Mouse (Mus musculus) forebrain, embryonic 13.5 days (tissue): ENCODE data around the gene Olfr606. TPM values are rescaled to one million over a fixed set of nuclear protein-coding genes. Genes with fewer than 3 reads are reported as not detected.
"Not testable (repeated sequence)": the region's sequence is repeated elsewhere in the genome, so short reads cannot be mapped to it uniquely, and the experiment has no call there.

ENCODE experiments used
- ATAC-seq: fragments of 200-750 bp; cut with Nextera tagmentation; 2 replicates; pipeline ENCODE4 v1.8.0; 2017
- H3K27ac ChIP-seq: fragments of 300-500 bp; sonication (generic); 2 replicates; pipeline ENCODE4 v1.5.1; 2015; ENCODE audit warnings: inconsistent platforms, mild to moderate bottlenecking, moderate library complexity
- H3K27me3 ChIP-seq: fragments of 300-500 bp; sonication (generic); 2 replicates; pipeline ENCODE4 v1.6.1; 2015; ENCODE audit warnings: mild to moderate bottlenecking, inconsistent platforms
- H3K36me3 ChIP-seq: fragments of 300-500 bp; sonication (generic); 2 replicates; pipeline ENCODE4 v1.6.1; 2015; ENCODE audit warnings: mild to moderate bottlenecking, inconsistent platforms; ENCODE audit not compliant: poor library complexity, severe bottlenecking
- H3K4me1 ChIP-seq: fragments of 300-500 bp; sonication (generic); 2 replicates; pipeline ENCODE4 v1.6.1; 2015; ENCODE audit warnings: inconsistent platforms
- H3K4me2 ChIP-seq: fragments of 300-500 bp; sonication (generic); 2 replicates; pipeline ENCODE4 v1.6.1; 2015; ENCODE audit warnings: inconsistent platforms, mild to moderate bottlenecking, moderate library complexity
- H3K4me3 ChIP-seq: fragments of 300-500 bp; sonication (generic); 2 replicates; pipeline ENCODE4 v1.5.1; 2015; ENCODE audit warnings: mild to moderate bottlenecking, inconsistent platforms
- H3K9ac ChIP-seq: fragments of 300-500 bp; sonication (generic); 2 replicates; pipeline ENCODE4 v1.6.1; 2015; ENCODE audit warnings: mild to moderate bottlenecking, inconsistent platforms
- H3K9me3 ChIP-seq: fragments of 300-500 bp; sonication (generic); replicated peaks from 2 replicates; pipeline ENCODE4 v1.6.1; 2016; ENCODE audit warnings: inconsistent platforms
- WGBS: fragments of 180-500 bp; shearing (Covaris S2); methylation state at CpG from one replicate; pipeline ENCODE4 v1.1.7; 2015; 5-methylcytosine and 5-hydroxymethylcytosine counted together
- microRNA-seq: library from miRNA; unstranded; fragments of <30 nt; microRNA quantifications from one replicate; pipeline ENCODE4, GENCODE M21; 2016
- polyA plus RNA-seq: library from polyadenylated mRNA; unstranded; fragments of >200 nt; fragmentation: Nextera tagmentation; extraction: Ambion mirVana; gene quantifications from 2 replicates; pipeline ENCODE4 v1.2.1, GENCODE M21; 2015

Gene Olfr606
- not detected in 2 replicates for polyA plus RNA-seq

DNA sequence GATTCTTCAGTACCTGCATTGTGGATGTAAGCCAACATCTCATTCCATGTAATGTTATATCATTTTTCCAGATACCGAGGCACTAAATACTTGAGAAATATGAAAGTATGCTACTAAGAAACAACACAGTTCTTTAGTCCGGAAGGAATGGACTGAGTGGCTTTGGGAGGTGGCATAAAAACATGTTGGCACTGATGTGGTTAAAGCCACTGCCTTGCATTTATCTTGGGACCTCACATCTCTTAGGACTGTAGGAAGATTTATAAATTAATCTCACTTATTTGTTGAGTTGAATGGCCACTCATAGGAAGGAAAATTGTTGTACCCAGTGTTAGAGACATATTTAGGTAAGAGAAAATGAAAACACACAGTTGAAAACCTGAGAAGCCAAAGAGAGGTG, at the start of gene Olfr606:
Gene Olfr606, plus strand, starts transcription at position 301 of the 400 bp plus-strand sequence.
- WGBS: 94% methylated on average over 2 of the region's 2 CpGs
- Histone ChIP-seq H3K9ac (no peak within 1 kb of the TSS), H3K4me1 (no peaks in the 10 kb centered on the region), H3K27me3 (no peaks in the 10 kb centered on the region), H3K36me3 (no peaks in the 10 kb centered on the region), H3K27ac (no peak within 1 kb of the TSS), H3K9me3 (no peaks in the 10 kb centered on the region), H3K4me2 (no peak within 1 kb of the TSS), H3K4me3 (no peak within 1 kb of the TSS)
- no peak for ATAC-seq

DNA sequence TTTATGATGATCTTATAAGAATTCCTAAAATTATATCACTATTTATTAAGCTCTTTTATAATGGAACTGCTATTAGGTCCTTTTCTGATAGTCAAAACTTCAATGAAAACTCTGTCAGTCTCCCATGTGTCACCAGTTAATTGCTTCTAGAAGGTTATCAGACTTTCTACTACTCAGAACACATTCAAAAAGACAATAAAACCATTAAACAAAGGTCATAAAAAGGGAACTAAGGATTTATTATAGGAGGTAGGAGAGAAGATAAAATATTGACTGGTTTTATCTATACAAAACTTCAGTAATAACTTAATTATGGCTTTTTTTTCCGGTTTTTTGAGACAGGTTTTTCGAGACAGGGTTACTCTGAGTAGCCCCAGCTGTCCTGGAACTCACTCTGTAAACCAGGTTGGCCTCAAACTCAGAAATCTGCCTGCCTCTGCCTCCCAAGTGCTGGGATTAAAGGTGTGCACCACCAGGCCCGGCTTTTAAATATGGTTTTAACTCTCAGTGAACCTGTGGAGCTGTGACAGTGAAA, 42.3 kb upstream of the Olfr606 start:
- not testable (repeated sequence) for H3K9me3 ChIP-seq, H3K4me3 ChIP-seq, H3K9ac ChIP-seq, H3K27me3 ChIP-seq, ATAC-seq, H3K36me3 ChIP-seq, H3K4me2 ChIP-seq, H3K27ac ChIP-seq, H3K4me1 ChIP-seq
- 73% methylated on average over 3 of the region's 3 CpGs for WGBS

DNA sequence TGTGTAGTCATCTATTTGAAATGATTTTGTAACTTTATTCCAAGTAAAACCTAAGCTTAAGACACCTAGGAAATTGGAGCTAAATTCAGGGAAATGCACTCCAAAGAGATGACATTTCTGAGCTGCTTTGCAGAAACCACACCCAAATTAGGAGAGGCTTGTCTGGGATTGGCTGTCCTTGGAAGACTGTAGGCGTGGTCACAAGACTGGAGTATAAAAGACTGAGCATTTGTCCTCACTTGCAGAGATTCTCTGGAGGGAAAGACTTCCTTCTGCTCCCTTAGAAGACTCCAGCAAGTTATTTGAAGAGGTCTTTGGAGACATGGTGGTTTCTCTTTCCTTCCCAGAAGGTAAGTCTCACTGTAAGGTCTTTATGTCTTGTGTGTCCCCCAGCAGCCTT, 34.1 kb upstream of the Olfr606 start, which contains the start of gene Usp17lc:
Gene Usp17lc, plus strand, starts transcription at position 301 of the 400 bp plus-strand sequence.
- not testable (repeated sequence) for ATAC-seq, H3K4me3 ChIP-seq, H3K27me3 ChIP-seq, H3K36me3 ChIP-seq, H3K4me1 ChIP-seq, H3K9me3 ChIP-seq, H3K9ac ChIP-seq, H3K4me2 ChIP-seq, H3K27ac ChIP-seq
- WGBS: 40% methylated on average over 1 of the region's 1 CpGs

DNA sequence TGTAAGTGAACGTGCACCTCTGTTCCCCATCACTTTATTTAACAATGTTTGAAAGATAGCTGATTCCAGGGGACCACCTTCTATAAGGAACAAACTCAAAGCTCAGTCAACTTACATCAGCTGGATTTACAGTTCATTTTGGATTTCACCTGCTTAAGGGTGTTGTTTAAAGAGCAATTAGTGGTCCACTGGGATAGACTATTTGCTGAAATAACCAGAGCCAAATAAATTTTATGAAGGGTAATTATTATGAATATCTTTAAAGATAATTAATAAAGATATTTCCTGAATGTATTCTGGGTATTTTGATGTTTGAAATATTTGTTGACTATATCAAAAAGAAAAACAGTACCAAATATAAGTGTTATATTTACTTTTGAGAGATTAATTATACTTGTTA, 3.5 kb upstream of the Olfr606 start, which contains the start of gene Olfr605:
Gene Olfr605, minus strand, starts transcription at position 101 of the 400 bp plus-strand sequence.
- Histone ChIP-seq H3K36me3 (no peaks in the 10 kb centered on the region), H3K4me2 (no peak within 1 kb of the TSS), H3K4me1 (no peaks in the 10 kb centered on the region), H3K27me3 (no peaks in the 10 kb centered on the region), H3K9me3 (no peaks in the 10 kb centered on the region), H3K27ac (no peak within 1 kb of the TSS), H3K4me3 (no peak within 1 kb of the TSS), H3K9ac (no peak within 1 kb of the TSS)
- no peak for ATAC-seq
- 85% methylated on average over 1 of the region's 1 CpGs for WGBS

DNA sequence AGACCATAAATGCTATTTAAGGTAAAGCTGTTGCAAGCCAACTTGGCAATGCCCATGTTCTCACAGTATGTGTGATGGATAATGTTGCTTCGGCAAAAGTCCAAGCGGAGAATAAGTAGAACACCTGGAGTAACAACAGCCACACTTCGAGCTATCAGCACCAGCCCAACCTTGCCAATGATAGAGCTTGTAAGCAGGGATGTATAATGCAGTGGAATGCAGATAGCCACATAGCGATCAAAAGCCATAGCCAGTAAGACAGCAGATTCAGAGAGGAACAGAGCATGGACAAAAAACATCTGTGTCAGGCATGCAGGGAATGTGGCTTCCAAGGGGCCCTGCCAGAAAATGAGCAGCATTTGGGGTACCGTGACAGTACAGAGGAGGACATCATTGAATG, 11.7 kb downstream of the Olfr606 start:
- H3K27ac ChIP-seq: no peak overlapping the region
- WGBS: 92% methylated on average over 5 of the region's 5 CpGs
- H3K4me3 ChIP-seq: no peak overlapping the region
- H3K9me3 ChIP-seq: no peaks in the 10 kb centered on the region
- no peaks in the 10 kb centered on the region for H3K4me1 ChIP-seq
- ATAC-seq: no peak
- no peak overlapping the region for H3K4me2 ChIP-seq
- no peaks in the 10 kb centered on the region for H3K36me3 ChIP-seq
- no peak overlapping the region for H3K9ac ChIP-seq
- H3K27me3 ChIP-seq: no peaks in the 10 kb centered on the region

DNA sequence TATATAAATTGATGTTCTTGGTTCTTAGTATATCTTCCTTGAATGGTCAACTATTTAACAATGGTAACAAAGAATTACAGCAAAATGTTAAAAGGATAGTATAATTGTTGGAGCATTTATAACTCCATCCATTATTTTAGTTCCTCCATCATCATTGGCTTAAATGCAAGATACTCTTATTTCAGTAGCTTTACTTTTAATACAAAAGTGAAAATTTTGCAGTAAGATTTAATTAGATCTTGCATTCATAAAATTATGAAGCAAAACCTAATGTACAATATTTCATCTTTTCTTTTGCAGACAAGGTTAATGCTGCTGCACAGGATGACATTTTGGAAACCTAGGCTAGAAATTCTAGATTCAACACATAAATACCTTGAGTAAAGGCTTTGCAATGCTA, 20.7 kb downstream of the Olfr606 start, which contains the start of gene Olfr608:
Gene Olfr608, plus strand, starts transcription at position 301 of the 400 bp plus-strand sequence.
- H3K9ac ChIP-seq: no peak within 1 kb of the TSS
- H3K4me3 ChIP-seq: no peak within 1 kb of the TSS
- ATAC-seq: no peak

DNA sequence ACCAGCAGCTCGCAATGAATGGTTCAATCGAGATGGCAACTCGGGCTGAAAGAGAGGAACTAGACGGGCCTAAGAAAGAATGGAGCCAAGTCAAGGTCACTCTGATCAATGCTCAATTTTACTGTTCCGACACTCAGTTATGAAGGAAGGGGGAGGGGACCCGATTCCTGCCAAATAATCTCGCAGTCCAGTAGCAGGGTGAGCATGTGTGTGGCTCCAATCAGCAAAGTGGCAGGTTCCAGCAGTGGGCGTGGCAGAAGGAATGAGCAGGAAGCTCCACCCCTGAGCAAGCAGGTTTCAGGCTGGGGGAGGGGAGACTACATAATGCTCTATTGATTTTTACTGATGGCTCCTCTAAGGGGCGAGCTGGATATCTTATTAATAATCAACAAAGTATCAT, 28.3 kb downstream of the Olfr606 start:
- WGBS: 86% methylated on average over 9 of the region's 9 CpGs
- not testable (repeated sequence) for H3K27me3 ChIP-seq, H3K9ac ChIP-seq, H3K4me1 ChIP-seq, H3K36me3 ChIP-seq, H3K9me3 ChIP-seq, ATAC-seq, H3K27ac ChIP-seq, H3K4me3 ChIP-seq, H3K4me2 ChIP-seq

More for the DNA sequence above, 20.7 kb downstream of the Olfr606 start, which contains the start of gene Olfr608:
- Histone ChIP-seq H3K4me1 (no peaks in the 10 kb centered on the region), H3K4me2 (no peak within 1 kb of the TSS), H3K36me3 (no peaks in the 10 kb centered on the region), H3K27me3 (no peaks in the 10 kb centered on the region), H3K9me3 (no peaks in the 10 kb centered on the region), H3K27ac (no peak within 1 kb of the TSS)

DNA sequence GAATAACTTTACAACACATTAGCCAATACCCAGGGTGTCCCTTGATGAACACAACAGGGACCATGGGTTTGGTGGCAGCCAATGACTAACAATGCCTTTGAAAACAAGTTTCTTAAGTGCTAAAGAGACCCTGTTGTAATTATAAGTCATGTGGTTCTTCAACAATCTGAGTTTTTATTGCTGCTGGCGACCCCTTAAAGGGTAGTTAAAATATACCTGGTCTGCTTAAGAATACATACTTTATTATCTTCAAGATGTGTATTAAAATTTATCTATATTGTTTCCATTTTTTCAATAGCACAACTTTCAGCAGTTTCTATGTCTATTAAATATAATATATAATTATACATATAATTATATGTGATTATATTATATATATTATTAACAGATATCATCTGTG, 49.1 kb downstream of the Olfr606 start, which contains the start of gene Olfr609:
Gene Olfr609, minus strand, starts transcription at position 101 of the 400 bp plus-strand sequence.
- 52% methylated on average over 1 of the region's 1 CpGs for WGBS
- no peak for ATAC-seq
- Histone ChIP-seq H3K36me3 (no peaks in the 10 kb centered on the region), H3K9me3 (no peaks in the 10 kb centered on the region), H3K4me1 (no peaks in the 10 kb centered on the region), H3K4me2 (no peak within 1 kb of the TSS), H3K27me3 (no peaks in the 10 kb centered on the region), H3K27ac (no peak within 1 kb of the TSS), H3K4me3 (no peak within 1 kb of the TSS), H3K9ac (no peak within 1 kb of the TSS)

Small RNA genes lying within 50 kb of the gene (microRNA-seq; reads per million reads assigned to microRNA genes)
- gene Gm25774: not detected

Other genes starting within 250 kb of the Olfr606 start
- gene Olfr593, start 237.2 kb upstream of the Olfr606 start, polyA plus RNA-seq: not detected in 2 replicates
- gene Olfr594, start 232.1 kb upstream of the Olfr606 start, polyA plus RNA-seq: not detected in 2 replicates
- not detected in 2 replicates for gene Usp17ld, start 196.5 kb upstream of the Olfr606 start, polyA plus RNA-seq
- not detected in 2 replicates for gene Olfr596, start 143.4 kb upstream of the Olfr606 start, polyA plus RNA-seq
- not detected in 2 replicates for gene Olfr597, start 132.7 kb upstream of the Olfr606 start, polyA plus RNA-seq
- gene Olfr598, start 125.5 kb upstream of the Olfr606 start, polyA plus RNA-seq: not detected in 2 replicates
- gene Olfr599, start 113.1 kb upstream of the Olfr606 start, polyA plus RNA-seq: not detected in 2 replicates
- not detected in 2 replicates for gene Olfr600, start 99.4 kb upstream of the Olfr606 start, polyA plus RNA-seq
- gene Olfr601, start 86.4 kb upstream of the Olfr606 start, polyA plus RNA-seq: not detected in 2 replicates
- not detected in 2 replicates for gene Olfr603, start 62.9 kb upstream of the Olfr606 start, polyA plus RNA-seq
- not detected in 2 replicates for gene Usp17lc, start 34.0 kb upstream of the Olfr606 start, polyA plus RNA-seq
- not detected in 2 replicates for gene Olfr605, start 3.6 kb upstream of the Olfr606 start, polyA plus RNA-seq
- not detected in 2 replicates for gene Olfr607, start 15.1 kb downstream of the Olfr606 start, polyA plus RNA-seq
- gene Olfr608, start 20.8 kb downstream of the Olfr606 start, polyA plus RNA-seq: not detected in 2 replicates
- not detected in 2 replicates for gene Olfr609, start 49.0 kb downstream of the Olfr606 start, polyA plus RNA-seq
- gene Olfr610, start 63.1 kb downstream of the Olfr606 start, polyA plus RNA-seq: not detected in 2 replicates
- gene Olfr611, start 71.8 kb downstream of the Olfr606 start, polyA plus RNA-seq: not detected in 2 replicates
- not detected in 2 replicates for gene Olfr612, start 93.7 kb downstream of the Olfr606 start, polyA plus RNA-seq
- gene Olfr613, start 99.0 kb downstream of the Olfr606 start, polyA plus RNA-seq: not detected in 2 replicates
- not detected in 2 replicates for gene Olfr615, start 107.0 kb downstream of the Olfr606 start, polyA plus RNA-seq
- gene Olfr616, start 120.1 kb downstream of the Olfr606 start, polyA plus RNA-seq: not detected in 2 replicates
- gene Olfr617, start 124.0 kb downstream of the Olfr606 start, polyA plus RNA-seq: not detected in 2 replicates
- not detected in 2 replicates for gene Olfr618, start 141.1 kb downstream of the Olfr606 start, polyA plus RNA-seq
- gene Olfr619, start 151.5 kb downstream of the Olfr606 start, polyA plus RNA-seq: not detected in 2 replicates
- gene Olfr620, start 163.5 kb downstream of the Olfr606 start, polyA plus RNA-seq: not detected in 2 replicates
- gene Olfr622, start 193.7 kb downstream of the Olfr606 start, polyA plus RNA-seq: not detected in 2 replicates
- not detected in 2 replicates for gene Olfr623, start 214.7 kb downstream of the Olfr606 start, polyA plus RNA-seq
- 0.03 TPM in 1 of 2 replicates, not detected in the other for gene Olfr624, start 222.1 kb downstream of the Olfr606 start, polyA plus RNA-seq
- gene Olfr625-ps1, start 233.7 kb downstream of the Olfr606 start, polyA plus RNA-seq: not detected in 2 replicates